Mouse (Mus musculus) MN1 (cell line): ENCODE results near the gene Abr.

Experiments
- DNase-seq: peaks from one replicate; pipeline ENCODE4 v3.0.0-alpha.2; 2016; ENCODE audit warnings: low spot score

Abr gene

GRCm38 (mm10) chr11:76569436-76569835 is 52.7 kb downstream of the Abr start:
- DNase-seq = no peak

DNA sequence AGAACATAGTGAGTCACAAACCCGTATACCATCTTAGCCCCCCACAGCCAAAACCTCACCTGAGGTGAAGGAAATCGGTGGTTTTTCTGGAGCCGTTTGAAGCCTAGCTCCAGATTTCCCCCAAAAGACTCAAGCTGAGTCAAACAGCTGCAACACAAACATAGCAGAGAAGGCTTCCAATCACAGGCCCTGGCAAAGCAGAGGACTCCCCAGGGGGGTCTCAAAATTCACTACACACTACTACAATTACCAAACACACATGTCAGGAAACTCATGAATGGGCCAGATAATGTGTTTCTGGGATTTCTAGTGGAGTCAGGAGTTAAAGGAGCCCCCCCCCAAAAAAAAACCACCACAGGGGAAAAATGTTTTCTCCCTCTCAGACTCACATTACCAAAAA is 56.0 kb downstream of the Abr start:
- DNase-seq = no peak

GRCm38 (mm10) chr11:76562584-76562983 is 59.5 kb downstream of the Abr start:
- DNase-seq = no peak

GRCm38 (mm10) chr11:76562165-76562564 is 59.9 kb downstream of the Abr start:
- no peak for DNase-seq

GRCm38 (mm10) chr11:76557837-76558236 is 64.3 kb downstream of the Abr start:
- DNase-seq = no peak

GRCm38 (mm10) chr11:76548153-76548721 is 73.9 kb downstream of the Abr start:
- DNase-seq = no peak

- no peak for DNase-seq
Measured at GRCm38 (mm10) chr11:76547420-76547819, 74.7 kb downstream of the Abr start.

- DNase-seq = no peak
Measured at GRCm38 (mm10) chr11:76546431-76546830, 75.7 kb downstream of the Abr start.

- no peak for DNase-seq
Measured at GRCm38 (mm10) chr11:76543300-76543699, 78.8 kb downstream of the Abr start.

DNA sequence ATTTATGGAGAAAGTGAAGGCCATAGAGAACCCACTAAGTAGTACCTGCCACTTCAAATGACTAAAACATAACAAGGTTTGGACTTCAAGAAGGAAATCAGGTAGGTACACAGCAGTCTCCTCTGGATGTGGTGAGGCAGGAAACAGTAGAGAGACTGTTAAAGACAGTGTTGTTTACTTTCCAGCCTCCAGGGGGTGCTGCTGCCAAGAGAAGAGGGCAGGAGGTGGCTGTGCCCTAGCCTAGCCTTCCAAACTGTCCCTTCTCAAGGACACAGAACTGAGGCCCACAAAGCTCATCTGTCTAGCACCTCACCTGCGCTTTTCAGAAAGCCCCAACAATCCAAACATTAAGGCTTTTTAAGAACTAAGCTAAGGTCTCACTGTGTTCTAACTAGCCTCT is 81.1 kb downstream of the Abr start:
- DNase-seq = peak; percentile 75

GRCm38 (mm10) chr11:76537401-76537800 is 84.7 kb downstream of the Abr start:
- no peak for DNase-seq

GRCm38 (mm10) chr11:76536576-76537354 is 85.3 kb downstream of the Abr start:
- peak; percentile 60 for DNase-seq

GRCm38 (mm10) chr11:76532001-76532400 is 90.1 kb downstream of the Abr start:
- no peak for DNase-seq

- DNase-seq = peak; percentile 94
Measured at GRCm38 (mm10) chr11:76530966-76531678, 91.0 kb downstream of the Abr start.

- DNase-seq = peak; percentile 44
Measured at GRCm38 (mm10) chr11:76530168-76530935, 91.8 kb downstream of the Abr start.

GRCm38 (mm10) chr11:76529352-76530141 is 92.6 kb downstream of the Abr start:
- DNase-seq = peak; percentile 73

- DNase-seq = no peak
Measured at GRCm38 (mm10) chr11:76525646-76526351, 96.3 kb downstream of the Abr start.

- peak; percentile 90 for DNase-seq
Measured at GRCm38 (mm10) chr11:76524947-76525346, 97.2 kb downstream of the Abr start.

DNA sequence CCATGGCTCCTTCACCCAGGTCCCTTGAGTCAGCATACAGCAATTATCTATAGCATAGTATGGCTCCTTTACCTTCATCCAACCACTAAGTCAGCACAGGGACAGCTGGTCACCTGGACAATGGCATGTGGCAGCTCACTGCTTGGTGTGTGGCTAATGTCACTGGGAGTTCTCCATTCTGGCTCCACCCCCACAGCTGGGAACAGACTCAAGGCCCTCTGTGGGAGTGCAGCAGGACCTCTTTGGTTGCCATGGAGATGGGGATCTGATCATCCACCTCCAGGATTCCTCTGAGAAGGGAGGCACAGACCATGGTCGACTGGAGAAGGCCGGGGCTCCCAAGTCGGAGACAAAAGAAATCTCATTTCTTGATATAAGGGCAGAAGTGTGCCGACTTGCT is 98.8 kb downstream of the Abr start:
- peak; percentile 86 for DNase-seq

DNA sequence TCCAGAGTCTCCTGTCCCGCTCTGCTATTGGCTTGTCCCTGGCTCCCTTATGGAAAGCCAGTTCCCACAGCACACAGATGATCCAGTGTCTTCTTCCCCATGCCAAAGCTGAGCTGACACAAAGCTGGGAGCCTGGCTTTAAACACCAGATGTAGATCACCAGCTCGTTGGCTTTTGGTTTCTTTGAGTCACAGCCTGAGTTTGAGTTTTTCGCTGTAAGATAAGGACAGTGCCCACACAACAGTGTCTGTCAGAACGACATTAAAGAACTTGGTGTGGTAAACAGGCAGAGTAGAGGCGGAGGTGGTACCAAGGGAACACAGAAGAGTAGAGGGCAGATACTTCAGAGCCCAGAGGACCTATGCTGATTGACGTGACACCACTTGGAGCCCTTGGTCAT is 101.2 kb downstream of the Abr start:
- DNase-seq = no peak

DNA sequence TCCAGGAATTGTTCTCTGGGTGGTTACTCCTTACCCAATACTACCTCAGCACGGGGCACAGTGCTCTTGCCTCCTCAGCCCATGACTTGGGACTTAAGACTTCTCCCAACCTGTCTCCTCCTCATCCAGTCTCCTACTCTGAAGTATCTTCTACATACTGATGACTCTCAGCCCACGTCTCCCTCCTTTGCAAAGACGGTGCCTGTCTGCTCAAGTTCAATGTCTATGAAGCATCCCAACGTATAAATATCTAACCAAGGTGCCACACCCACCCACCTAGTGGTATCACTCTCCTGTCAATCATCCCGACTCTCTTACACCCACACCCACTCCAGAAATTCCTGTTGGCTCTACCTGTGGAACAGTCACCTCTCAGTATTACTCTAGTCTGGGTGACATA is 103.5 kb downstream of the Abr start:
- DNase-seq = no peak
